Comparison of ENCODE assay signal across 17 mouse cellular contexts in the genomic region with DNA sequence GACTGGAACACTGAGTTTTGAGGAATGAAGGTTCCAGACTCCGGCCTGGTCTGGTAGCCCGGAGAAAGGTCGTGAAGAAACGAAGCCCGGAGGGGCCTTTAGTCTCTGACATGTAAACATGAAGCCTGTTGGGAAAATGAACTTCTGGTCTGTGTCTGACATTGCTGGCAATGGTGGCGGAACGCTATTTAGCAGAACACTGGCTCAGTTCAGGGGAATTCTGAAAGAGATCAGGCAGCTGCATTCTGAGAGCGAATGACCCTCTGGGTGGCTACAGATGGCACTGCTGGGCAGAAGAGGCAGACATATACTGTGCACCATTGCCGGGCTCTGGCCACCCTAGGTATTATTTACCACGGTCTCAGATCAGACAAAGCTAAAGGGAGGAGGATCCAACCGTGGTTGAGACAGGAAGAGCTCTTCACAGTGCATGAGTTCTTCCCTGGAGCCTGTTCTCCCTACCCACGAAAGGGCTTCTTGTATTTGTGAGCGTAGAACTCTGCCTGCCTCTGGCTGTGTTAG. TPM values are rescaled to one million over a fixed set of nuclear protein-coding genes. Genes with fewer than 3 reads are reported as not detected.
DNase-seq lines count a peak whose midpoint lies in the region; ATAC-seq and TF ChIP-seq lines count a peak whose summit lies in the region.
"Had no signal": no experiment of that assay in that cellular context is flagged by ENCODE, and none has a peak within 500 bp of the region (broad histone marks: within the 10 kb centered on the region; RNA-seq: fewer than 3 reads in every experiment).

No protein-coding gene starts in this region.

- H3K27me3 ChIP-seq in heart, embryonic 11.5 days (ENCODE audit: control insufficient read depth, insufficient read depth, low read length): no peaks in the 10 kb centered on the region
- H3K27me3 ChIP-seq in liver, adult 2 months (ENCODE audit: control insufficient read depth, insufficient read depth, low read length): no peaks in the 10 kb centered on the region
- H3K27me3 ChIP-seq: embryonic facial prominence, embryonic 15.5 days had no signal

- H3K27ac ChIP-seq in heart, embryonic 11.5 days (ENCODE audit: low read depth, low read length): peak overlapping the region; percentile 41; the same call in 1 of the 2 replicates
- no peak overlapping the region for H3K27ac ChIP-seq in layer of hippocampus, adult 2 months
- peak overlapping the region; percentile 64 for H3K27ac ChIP-seq in bone marrow, adult 2 months (ENCODE audit: control insufficient read depth, insufficient read depth, low read depth, low read length, poor library complexity)
- peak overlapping the region; percentile 84 for H3K27ac ChIP-seq in liver, adult 2 months (replicated peaks; ENCODE audit: insufficient read depth, low read depth, low read length)
- H3K27ac ChIP-seq: embryonic facial prominence, embryonic 15.5 days had no signal

- H3K9ac ChIP-seq in heart, embryonic 11.5 days (ENCODE audit: low read depth, low read length): no peak overlapping the region
- peak overlapping the region; percentile 73 for H3K9ac ChIP-seq in liver, adult 2 months (ENCODE audit: low read depth, low read length)
- H3K9ac ChIP-seq: embryonic facial prominence, embryonic 15.5 days had no signal

- no peak for DNase-seq in heart, postnatal 4 days
- DNase-seq in layer of hippocampus, adult 9-11 months: peak; percentile 10
- no peak for DNase-seq in layer of hippocampus, adult 2 months (ENCODE audit: low spot score in 2 of 2)
- peak; percentile 78 for DNase-seq in liver, adult 2 months (ENCODE audit: extremely low read depth, low read depth, low spot score)
- DNase-seq in Muller cell, postnatal 12 days (ENCODE audit: inconsistent ontology term): no peak
- DNase-seq in cerebellum, adult 18-20 months: no peak
- DNase-seq: cerebellum, postnatal 10 days; heart, postnatal 14 days; right cerebral cortex, postnatal 14 days; thymus, postnatal 36 days had no signal

- TF ChIP-seq POLR2A in bone marrow, adult 2 months (IDR thresholded peaks at IDR 0.05; ENCODE audit: borderline replicate concordance, control insufficient read depth, low read depth, low read length): no peak
- TF ChIP-seq POLR2A in liver, adult 2 months (IDR thresholded peaks at IDR 0.05; ENCODE audit: extremely low read depth, insufficient read depth, low read length): no peak

- no peaks in the 10 kb centered on the region for H3K4me1 ChIP-seq in heart, embryonic 11.5 days (ENCODE audit: control insufficient read depth, insufficient read depth, low read length)
- H3K4me1 ChIP-seq in bone marrow, adult 2 months (ENCODE audit: control insufficient read depth, insufficient read depth, low read length): no peaks in the 10 kb centered on the region; the same call in 1 of the 2 replicates
- peaks cover 21% of the 10 kb centered on the region for H3K4me1 ChIP-seq in liver, adult 2 months (ENCODE audit: control insufficient read depth, insufficient read depth, low read length)
- H3K4me1 ChIP-seq: embryonic facial prominence, embryonic 15.5 days had no signal

- H3K4me3 ChIP-seq in heart, embryonic 11.5 days (ENCODE audit: low read depth, low read length): peak overlapping the region; percentile 28
- no peak overlapping the region for H3K4me3 ChIP-seq in layer of hippocampus, adult 2 months
- H3K4me3 ChIP-seq in bone marrow, adult 2 months (replicated peaks; ENCODE audit: control insufficient read depth, low read depth, low read length): peak overlapping the region; percentile 61
- peak overlapping the region; percentile 27 for H3K4me3 ChIP-seq in liver, adult 2 months (ENCODE audit: insufficient read depth, low read depth, low read length)
- H3K4me3 ChIP-seq: embryonic facial prominence, embryonic 15.5 days had no signal

- TF ChIP-seq CTCF in layer of hippocampus, adult 2 months (conservative IDR thresholded peaks at IDR 0.05): no peak
- no peak for TF ChIP-seq CTCF in bone marrow, adult 2 months (IDR thresholded peaks at IDR 0.05; ENCODE audit: control insufficient read depth, insufficient read depth, low read length)
- no peak for TF ChIP-seq CTCF in liver, adult 2 months (IDR thresholded peaks at IDR 0.05; ENCODE audit: low read depth, low read length)

- WGBS in heart, embryonic 11.5 days (ENCODE audit: insufficient replicate concordance): 70% methylated on average over 13 of the region's 13 CpGs
- 70% methylated on average over 13 of the region's 13 CpGs for WGBS in bone marrow, adult 2 months
- 18% methylated on average over 13 of the region's 13 CpGs for WGBS in liver, adult 2 months

- H3K79me2 ChIP-seq in liver, adult 2 months (ENCODE audit: control insufficient read depth, insufficient read depth, low read length): peaks cover 22% of the 10 kb centered on the region; the same call in 1 of the 2 replicates

- no peaks in the 10 kb centered on the region for H3K36me3 ChIP-seq in heart, embryonic 11.5 days (ENCODE audit: control insufficient read depth, insufficient read depth, low read length)
- peaks cover 7% of the 10 kb centered on the region; the same call in 1 of the 2 replicates for H3K36me3 ChIP-seq in liver, adult 2 months (ENCODE audit: control insufficient read depth, insufficient read depth, low read length)
- H3K36me3 ChIP-seq: embryonic facial prominence, embryonic 15.5 days had no signal

- no peak; the same call in 1 of the 2 replicates for ATAC-seq in heart, embryonic 11.5 days (replicated peaks; ENCODE audit: insufficient number of reproducible peaks, low FRiP score, low TSS enrichment)
- ATAC-seq: intestine, postnatal 0 days had no signal

- H3K9me3 ChIP-seq in heart, embryonic 11.5 days (replicated peaks; ENCODE audit: control insufficient read depth, low read length): no peaks in the 10 kb centered on the region
- H3K9me3 ChIP-seq: embryonic facial prominence, embryonic 15.5 days had no signal

- peak overlapping the region; percentile 34 for H3K4me2 ChIP-seq in heart, embryonic 11.5 days
- H3K4me2 ChIP-seq: embryonic facial prominence, embryonic 15.5 days had no signal

RNA-seq across cellular contexts. Expression of gene 1300017J02Rik, which starts 17.9 kb away (rescaled TPM):
- polyA plus RNA-seq in heart, embryonic 11.5 days (2014; fragmentation: Nextera tagmentation; extraction: Ambion mirVana): 7.3 and 7.9 TPM in 2 replicates
- under 1 TPM; 0.23 to 0.48 TPM for total RNA-seq in heart, postnatal 4 days (2021)
- total RNA-seq in layer of hippocampus, adult 2 months (2021): 1 to 10 TPM in 1 of 2 experiments, not detected in 1; 1.2 TPM
- polyA plus RNA-seq in bone marrow, adult 2 months (2011; ENCODE audit: insufficient read depth, insufficient read length, low replicate concordance, missing spikeins): 52.1 and 67.0 TPM in 2 replicates
- total RNA-seq in liver, adult 2 months (2014; rRNA removed): 600 and 608 TPM in 2 replicates
- 267 and 288 TPM in 2 replicates for polyA plus RNA-seq in liver, adult 2 months (2012; rRNA removed)
- polyA plus RNA-seq: stomach, embryonic 14.5 days had no signal

RNA-seq across cellular contexts. Expression of gene Topbp1, which starts 18.1 kb away (rescaled TPM):
- polyA plus RNA-seq in heart, embryonic 11.5 days (2014; fragmentation: Nextera tagmentation; extraction: Ambion mirVana): 53.8 and 58.2 TPM in 2 replicates
- 10 to 100 TPM; 58.6 to 65.2 TPM for total RNA-seq in heart, postnatal 4 days (2021)
- total RNA-seq in layer of hippocampus, adult 2 months (2021): 10 to 100 TPM; 22.4 to 22.7 TPM
- 46.9 and 52.8 TPM in 2 replicates for polyA plus RNA-seq in bone marrow, adult 2 months (2011; ENCODE audit: insufficient read depth, insufficient read length, low replicate concordance, missing spikeins)
- 7.9 and 8.4 TPM in 2 replicates for total RNA-seq in liver, adult 2 months (2014; rRNA removed)
- polyA plus RNA-seq in liver, adult 2 months (2012; rRNA removed): 1.9 and 2.3 TPM in 2 replicates

RNA-seq across cellular contexts. Expression of gene Trf, which starts 56.7 kb away (rescaled TPM):
- 45.7 and 88.4 TPM in 2 replicates for polyA plus RNA-seq in heart, embryonic 11.5 days (2014; fragmentation: Nextera tagmentation; extraction: Ambion mirVana)
- total RNA-seq in heart, postnatal 4 days (2021): 10 to 100 TPM; 19.2 to 21.1 TPM
- total RNA-seq in layer of hippocampus, adult 2 months (2021): 100 to 1,000 TPM; 190 to 207 TPM
- 77.9 and 106 TPM in 2 replicates for polyA plus RNA-seq in bone marrow, adult 2 months (2011; ENCODE audit: insufficient read depth, insufficient read length, low replicate concordance, missing spikeins)
- total RNA-seq in liver, adult 2 months (2014; rRNA removed): 18,586 and 23,528 TPM in 2 replicates
- polyA plus RNA-seq in liver, adult 2 months (2012; rRNA removed): 26,375 and 34,444 TPM in 2 replicates

RNA-seq across cellular contexts. Expression of gene Gm20425, which starts 56.9 kb away (rescaled TPM):
- 0.44 and 2.0 TPM in 2 replicates for polyA plus RNA-seq in heart, embryonic 11.5 days (2014; fragmentation: Nextera tagmentation; extraction: Ambion mirVana)
- 1 to 10 TPM; 4.9 to 6.7 TPM for total RNA-seq in heart, postnatal 4 days (2021)
- total RNA-seq in layer of hippocampus, adult 2 months (2021): 10 to 100 TPM; 10.8 to 11.3 TPM
- polyA plus RNA-seq in bone marrow, adult 2 months (2011; ENCODE audit: insufficient read depth, insufficient read length, low replicate concordance, missing spikeins): not detected in 2 replicates
- total RNA-seq in liver, adult 2 months (2014; rRNA removed): 0.94 and 1.1 TPM in 2 replicates
- polyA plus RNA-seq in liver, adult 2 months (2012; rRNA removed): 0.37 and 0.43 TPM in 2 replicates
- total RNA-seq: neutrophil, adult 5-6 weeks had no signal
- polyA plus RNA-seq: limb, embryonic 11.5 days; stomach, embryonic 14.5 days had no signal

Comparison
In these comparisons a context has a peak if more than half of its experiments do, and no peak if none do; other contexts are left out.
1. DNase-seq: peak in layer of hippocampus, adult 9-11 months (single experiment) and liver, adult 2 months (single experiment); none in heart, postnatal 4 days (single experiment), layer of hippocampus, adult 2 months (0 of 2), Muller cell, postnatal 12 days (single experiment) and cerebellum, adult 18-20 months (0 of 2).
2. RNA of gene 1300017J02Rik, which starts 17.9 kb away (total RNA-seq): 600 to 608 TPM in liver, adult 2 months; 1.2 TPM in layer of hippocampus, adult 2 months and 0.23 to 0.48 TPM in heart, postnatal 4 days; every median in the first group is over 100 times any median in the second.
3. RNA of gene Trf, which starts 56.7 kb away (total RNA-seq): 18,586 to 23,528 TPM in liver, adult 2 months; 190 to 207 TPM in layer of hippocampus, adult 2 months and 19.2 to 21.1 TPM in heart, postnatal 4 days; every median in the first group is over 10 times any median in the second.